Mouse (Mus musculus): ENCODE measurements around the gene Mon1b.

GRCm38 (mm10) chr8:113666714-113667432, 31.5 kb downstream of the Mon1b start:
- no peak for TF ChIP-seq CTCF (IDR thresholded peaks at IDR 0.05; ENCODE audit: insufficient read depth, low read length)
- no peak for TF ChIP-seq POLR2A (IDR thresholded peaks at IDR 0.05; ENCODE audit: borderline replicate concordance, extremely low read depth, low read depth, low read length)

All from lung, adult 2 months (tissue).